In genomic region chr1:97018978-97019377, GRCm38 (mm10) we compare ENCODE assay signal across 8 mouse cellular contexts.
A peak's percentile ranks its signal among the peaks of the same experiment; 100 is the strongest.
DNase-seq lines count a peak whose midpoint lies in the region; ATAC-seq lines count a peak whose summit lies in the region.

No protein-coding gene starts in this region.

- ATAC-seq in frontal cortex, adult (ENCODE audit: low TSS enrichment): peak; percentile 70; the same call in 1 of the 2 replicates

- DNase-seq in cerebellum, adult 8-10 months: peak; percentile 4
- no peak for DNase-seq in cerebellum, adult 11 months
- peak; percentile 46 for DNase-seq in testis, postnatal 10 days (ENCODE audit: low spot score)
- no peak for DNase-seq in testis, postnatal 14 days (ENCODE audit: low spot score)
- DNase-seq in left cerebral cortex, adult 11 months (ENCODE audit: low spot score): peak; percentile 40
- DNase-seq in retina, postnatal 1 day: peak; percentile 52
- DNase-seq in heart, postnatal 25 days (ENCODE audit: low spot score): no peak

- intact Hi-C loops in heart, postnatal 25 days (cut with DNase I): loop anchor here (5.0 kb wide), 1 partner anchor 172 kb away; no protein-coding TSS in a partner anchor

Comparison
In these comparisons a context has a peak if more than half of its experiments do, and no peak if none do; other contexts are left out.
1. DNase-seq: peak in cerebellum, adult 8-10 months (single experiment), testis, postnatal 10 days (single experiment), left cerebral cortex, adult 11 months (single experiment) and retina, postnatal 1 day (single experiment); none in cerebellum, adult 11 months (single experiment), testis, postnatal 14 days (single experiment) and heart, postnatal 25 days (single experiment).